Comparison of ENCODE assay signal across 8 mouse cellular contexts in genomic region chr14:52020486-52021137, GRCm38 (mm10). TPM values are rescaled to one million over a fixed set of nuclear protein-coding genes. Genes with fewer than 3 reads are reported as not detected.
DNase-seq lines count a peak whose midpoint lies in the region; ATAC-seq and TF ChIP-seq lines count a peak whose summit lies in the region.

Gene Zfp219, minus strand, starts transcription at chr14:52020733.

- peaks cover 5% of the 10 kb centered on the region; the same call in 1 of the 2 replicates for H3K36me3 ChIP-seq in embryonic facial prominence, embryonic 10.5 days (replicated peaks)
- no peaks in the 10 kb centered on the region for H3K36me3 ChIP-seq in intestine, postnatal 0 days (ENCODE audit: control insufficient read depth, insufficient read depth)
- H3K36me3 ChIP-seq in midbrain, embryonic 10.5 days, result peaks cover 4% of the 10 kb centered on the region; the same call in 1 of the 2 replicates

- peak within 1 kb of the TSS; percentile 86 for H3K4me2 ChIP-seq in intestine, postnatal 0 days (replicated peaks; ENCODE audit: low read depth)

- H3K27ac ChIP-seq in embryonic facial prominence, embryonic 10.5 days (replicated peaks), result peak within 1 kb of the TSS; percentile 99
- H3K27ac ChIP-seq in intestine, postnatal 0 days (ENCODE audit: low read depth, low read length), result peak within 1 kb of the TSS; percentile 98
- peak within 1 kb of the TSS; percentile 98 for H3K27ac ChIP-seq in midbrain, embryonic 10.5 days (replicated peaks)

- H3K4me3 ChIP-seq in embryonic facial prominence, embryonic 10.5 days, result peak within 1 kb of the TSS; percentile 67
- peak within 1 kb of the TSS; percentile 68 for H3K4me3 ChIP-seq in intestine, postnatal 0 days (ENCODE audit: low read depth, low read length)
- H3K4me3 ChIP-seq in midbrain, embryonic 10.5 days, result peak within 1 kb of the TSS; percentile 59

- H3K4me1 ChIP-seq in embryonic facial prominence, embryonic 10.5 days, result peaks cover 67% of the 10 kb centered on the region
- H3K4me1 ChIP-seq in intestine, postnatal 0 days (replicated peaks; ENCODE audit: control insufficient read depth, insufficient read depth, low read length), result peaks cover 14% of the 10 kb centered on the region; the same call in 1 of the 2 replicates
- peaks cover 77% of the 10 kb centered on the region for H3K4me1 ChIP-seq in midbrain, embryonic 10.5 days

- ATAC-seq in granulocyte monocyte progenitor cell, adult 5-6 weeks (replicated peaks; ENCODE audit: poor library complexity, severe bottlenecking), result peak; percentile 29
- ATAC-seq in intestine, postnatal 0 days, result peak; percentile 71

- WGBS in embryonic facial prominence, embryonic 10.5 days, result 12% methylated on average over 15 of the region's 15 CpGs
- WGBS in intestine, postnatal 0 days, result 7% methylated on average over 15 of the region's 15 CpGs
- 11% methylated on average over 15 of the region's 15 CpGs for WGBS in midbrain, embryonic 10.5 days

- H3K9ac ChIP-seq in intestine, postnatal 0 days (ENCODE audit: low read depth, low read length), result peak within 1 kb of the TSS; percentile 82

- peak; percentile 95 for DNase-seq in 3T3-L1 (ENCODE audit: low read depth, low spot score)
- DNase-seq in adrenal gland, adult 2 months, result peak; percentile 89
- DNase-seq in embryonic facial prominence, embryonic 10.5 days (ENCODE audit: low spot score), result peak; percentile 82
- peak; percentile 60 for DNase-seq in left cerebral cortex, postnatal 4 days
- peak; percentile 76 for DNase-seq in midbrain, embryonic 10.5 days (ENCODE audit: low spot score)
- DNase-seq in spleen, postnatal 10 days (ENCODE audit: low spot score in 2 of 2), result peak; percentile 74 to 80

- intact Hi-C loops in left cerebral cortex, postnatal 4 days (cut with DNase I), result no loop called here

- H3K27me3 ChIP-seq in embryonic facial prominence, embryonic 10.5 days (replicated peaks; ENCODE audit: low read depth, poor library complexity, severe bottlenecking), result no peaks in the 10 kb centered on the region
- H3K27me3 ChIP-seq in intestine, postnatal 0 days (replicated peaks; ENCODE audit: control insufficient read depth, insufficient read depth, low read length), result no peaks in the 10 kb centered on the region
- H3K27me3 ChIP-seq in midbrain, embryonic 10.5 days (ENCODE audit: low read depth, poor library complexity, severe bottlenecking), result no peaks in the 10 kb centered on the region

- peak; percentile 91 for TF ChIP-seq CTCF in intestine, postnatal 0 days (IDR thresholded peaks at IDR 0.05; ENCODE audit: low read depth)

- no peaks in the 10 kb centered on the region for H3K9me3 ChIP-seq in embryonic facial prominence, embryonic 10.5 days
- H3K9me3 ChIP-seq in intestine, postnatal 0 days (ENCODE audit: control insufficient read depth), result no peaks in the 10 kb centered on the region
- no peaks in the 10 kb centered on the region for H3K9me3 ChIP-seq in midbrain, embryonic 10.5 days (replicated peaks)

RNA-seq across cellular contexts. Expression of gene Zfp219, which starts in this region (rescaled TPM):
- 10 to 100 TPM; 40.7 to 52.9 TPM for total RNA-seq in adrenal gland, adult 2 months (2021)
- 133 and 156 TPM in 2 replicates for polyA plus RNA-seq in adrenal gland, adult 2 months (2012; rRNA removed)
- polyA plus RNA-seq in embryonic facial prominence, embryonic 10.5 days (2016; fragmentation: Nextera tagmentation; extraction: Ambion mirVana), result 57.5 and 63.2 TPM in 2 replicates
- total RNA-seq in granulocyte monocyte progenitor cell, adult 5-6 weeks (2014; fragmentation: Nextera tagmentation), result 11.3 and 20.1 TPM in 2 replicates
- 13.6 and 17.0 TPM in 2 replicates for total RNA-seq in granulocyte monocyte progenitor cell, adult 5-6 weeks (2017)
- polyA plus RNA-seq in intestine, postnatal 0 days (2015; fragmentation: Nextera tagmentation; extraction: Ambion mirVana), result 11.9 and 12.5 TPM in 2 replicates
- 10 to 100 TPM; 32.3 to 36.7 TPM for total RNA-seq in left cerebral cortex, postnatal 4 days (2021)
- polyA plus RNA-seq in midbrain, embryonic 10.5 days (2016; fragmentation: Nextera tagmentation; extraction: Ambion mirVana), result 89.4 and 96.6 TPM in 2 replicates

Comparison
In these comparisons a context has a peak if more than half of its experiments do, and no peak if none do; other contexts are left out.
1. Peak in every context shown above with its lines: DNase-seq, ATAC-seq, H3K4me3 ChIP-seq and H3K27ac ChIP-seq.